Mouse (Mus musculus) splenic B cell, adult 2 months (primary cell): ENCODE data around the gene Acox3.

Source experiments
- DNase-seq: peaks from one replicate; pipeline ENCODE4 v3.0.0-alpha.2; 2011; ENCODE audit warnings: low read depth, low spot score
- H3K27me3 ChIP-seq: 2 replicates; pipeline ENCODE4 v1.6.1; 2012; ENCODE audit warnings: mild to moderate bottlenecking, low read length, moderate library complexity, mixed read lengths; ENCODE audit not compliant: control insufficient read depth, poor library complexity, insufficient read depth, severe bottlenecking
- H3K36me3 ChIP-seq: 2 replicates; pipeline ENCODE4 v1.6.1; 2012; ENCODE audit warnings: mild to moderate bottlenecking, low read length, moderate library complexity, mixed read lengths; ENCODE audit not compliant: control insufficient read depth, poor library complexity, insufficient read depth, severe bottlenecking

The Acox3 gene

GRCm38 (mm10) chr5:35582445-35583220 is at the start of gene Acox3:
TSS of gene Acox3 (plus strand) at chr5:35583040.
- no peaks in the 10 kb centered on the region for H3K27me3 ChIP-seq
- no peaks in the 10 kb centered on the region; the same call in none of the 2 replicates for H3K36me3 ChIP-seq
- DNase-seq = peak; percentile 94

- Histone ChIP-seq H3K36me3 (no peaks in the 10 kb centered on the region), H3K27me3 (no peaks in the 10 kb centered on the region)
- peak; percentile 17 for DNase-seq
These were observed 46.6 kb upstream of the Acox3 start for GRCm38 (mm10) chr5:35536271-35536670.

- H3K27me3 ChIP-seq = no peaks in the 10 kb centered on the region
- no peaks in the 10 kb centered on the region for H3K36me3 ChIP-seq
- no peak for DNase-seq
These were observed 45.4 kb upstream of the Acox3 start for GRCm38 (mm10) chr5:35537474-35537873.

GRCm38 (mm10) chr5:35538022-35538421 is 44.8 kb upstream of the Acox3 start:
- Histone ChIP-seq H3K27me3 (no peaks in the 10 kb centered on the region), H3K36me3 (no peaks in the 10 kb centered on the region)
- no peak for DNase-seq

- no peaks in the 10 kb centered on the region for H3K36me3 ChIP-seq
These were observed 43.3 kb upstream of the Acox3 start for GRCm38 (mm10) chr5:35539576-35539975.

GRCm38 (mm10) chr5:35540555-35540954 is 42.3 kb upstream of the Acox3 start:
- no peaks in the 10 kb centered on the region for H3K27me3 ChIP-seq
- H3K36me3 ChIP-seq = no peaks in the 10 kb centered on the region
- DNase-seq = no peak

More at GRCm38 (mm10) chr5:35539576-35539975, 43.3 kb upstream of the Acox3 start:
- no peak for DNase-seq
- no peaks in the 10 kb centered on the region for H3K27me3 ChIP-seq

GRCm38 (mm10) chr5:35541059-35541790 is 41.6 kb upstream of the Acox3 start:
- DNase-seq = no peak
- Histone ChIP-seq H3K27me3 (no peaks in the 10 kb centered on the region), H3K36me3 (no peaks in the 10 kb centered on the region)

- DNase-seq = no peak
- no peaks in the 10 kb centered on the region for H3K27me3 ChIP-seq
- H3K36me3 ChIP-seq = no peaks in the 10 kb centered on the region
These were observed 36.7 kb upstream of the Acox3 start for GRCm38 (mm10) chr5:35546127-35546526.

GRCm38 (mm10) chr5:35551855-35552837 is 30.7 kb upstream of the Acox3 start:
- H3K27me3 ChIP-seq = no peaks in the 10 kb centered on the region
- no peak for DNase-seq
- H3K36me3 ChIP-seq = peaks cover 1% of the 10 kb centered on the region; the same call in 1 of the 2 replicates

GRCm38 (mm10) chr5:35552838-35553539 is 29.9 kb upstream of the Acox3 start:
- no peak for DNase-seq
- Histone ChIP-seq H3K36me3 (peaks cover 1% of the 10 kb centered on the region; the same call in 1 of the 2 replicates), H3K27me3 (no peaks in the 10 kb centered on the region)

GRCm38 (mm10) chr5:35556393-35556792 is 26.4 kb upstream of the Acox3 start:
- Histone ChIP-seq H3K36me3 (peaks cover 3% of the 10 kb centered on the region), H3K27me3 (no peaks in the 10 kb centered on the region)
- no peak for DNase-seq

GRCm38 (mm10) chr5:35557946-35558621 is 24.8 kb upstream of the Acox3 start:
- DNase-seq = no peak
- Histone ChIP-seq H3K36me3 (peaks cover 3% of the 10 kb centered on the region), H3K27me3 (no peaks in the 10 kb centered on the region)

- no peaks in the 10 kb centered on the region for H3K27me3 ChIP-seq
- H3K36me3 ChIP-seq = peaks cover 2% of the 10 kb centered on the region; the same call in 1 of the 2 replicates
- DNase-seq = no peak
These were observed 23.4 kb upstream of the Acox3 start for GRCm38 (mm10) chr5:35559447-35559846.
